Mouse (Mus musculus): ENCODE measurements around the gene Vmp1. TPM values are rescaled to one million over a fixed set of nuclear protein-coding genes. Genes with fewer than 3 reads are reported as not detected.

Gene Vmp1
- total RNA-seq, 1 experiment, result 107 TPM

DNA sequence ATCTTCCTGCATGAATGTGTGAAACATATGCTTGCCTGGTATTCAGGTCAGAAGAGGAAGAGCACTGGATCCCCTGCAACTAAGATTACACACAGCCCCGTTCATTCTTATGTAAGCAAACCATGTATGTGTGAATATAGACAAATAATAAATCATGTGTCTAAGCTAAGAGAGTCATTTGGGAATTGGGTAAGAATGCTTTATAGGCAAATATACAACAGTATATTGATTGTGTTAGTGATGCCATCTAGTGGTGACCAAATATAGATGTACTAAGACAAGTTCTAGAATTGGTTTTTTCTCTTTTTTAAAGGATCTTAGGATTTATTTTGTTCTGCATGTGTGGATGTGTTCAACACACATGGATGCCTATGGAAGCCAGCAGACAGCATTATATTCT lies 28.0 kb downstream of the Vmp1 start:
- Histone ChIP-seq H3K27ac (ENCODE audit: insufficient read depth, low read depth, low read length, poor library complexity, severe bottlenecking) (no peak overlapping the region), H3K36me3 (ENCODE audit: control insufficient read depth, insufficient read depth, low read length, poor library complexity, severe bottlenecking) (peaks cover 3% of the 10 kb centered on the region; the same call in 1 of the 2 replicates), H3K9me3 (ENCODE audit: control insufficient read depth, insufficient read depth, low read depth, low read length) (no peaks in the 10 kb centered on the region), H3K4me3 (ENCODE audit: insufficient read depth in 1 of 2, low read depth in 1 of 2, low read length in 2 of 2, poor library complexity in 1 of 2, severe bottlenecking in 1 of 2) (no peak overlapping the region), H3K4me1 (ENCODE audit: control insufficient read depth in 2 of 2, insufficient read depth in 2 of 2, low read length in 2 of 2, poor library complexity in 1 of 2) (no peaks in the 10 kb centered on the region), H3K9ac (ENCODE audit: insufficient read depth, low read depth, low read length, poor library complexity, severe bottlenecking) (no peak overlapping the region)
- DNase-seq (ENCODE audit: low read depth, low spot score), result no peak
- in situ Hi-C loops (cut with MboI; ENCODE audit: low sequenced_read_pairs in 2 of 2, unreplicated experiment in 2 of 2), result no loop called here
- TF ChIP-seq ZC3H11A (IDR thresholded peaks at IDR 0.05; ENCODE audit: borderline replicate concordance, low read depth, low read length), result no peak
- no peak for TF ChIP-seq CHD2 (IDR thresholded peaks at IDR 0.05; ENCODE audit: low read depth, low read length)
- 0 out of 2 replicates have a peak, but pooled peaks have one; percentile 35 for TF ChIP-seq MAFK (IDR thresholded peaks at IDR 0.05; ENCODE audit: insufficient read depth, low read depth, low read length)

DNA sequence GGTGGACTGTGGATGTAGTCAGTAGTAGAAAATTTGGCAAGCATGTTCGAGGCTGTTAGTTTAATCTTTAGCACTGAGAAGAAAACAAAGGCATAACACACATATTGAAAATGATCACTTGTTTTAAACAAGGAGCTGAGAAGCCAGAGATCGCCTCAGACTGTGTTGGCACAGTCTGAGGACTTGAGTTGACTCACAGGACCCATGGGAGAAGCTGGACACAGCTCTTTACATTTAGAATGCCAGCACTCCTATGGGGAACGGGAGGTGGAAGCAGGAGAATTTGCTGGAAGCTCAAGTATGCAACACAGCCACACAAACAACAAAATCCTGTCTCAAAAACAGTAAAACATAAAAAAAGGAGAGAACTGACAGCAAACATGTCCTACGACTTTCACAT lies 29.5 kb downstream of the Vmp1 start:
- no peak overlapping the region for H3K27ac ChIP-seq (ENCODE audit: insufficient read depth, low read depth, low read length, poor library complexity, severe bottlenecking)
- H3K9ac ChIP-seq (ENCODE audit: insufficient read depth, low read depth, low read length, poor library complexity, severe bottlenecking), result no peak overlapping the region

DNA sequence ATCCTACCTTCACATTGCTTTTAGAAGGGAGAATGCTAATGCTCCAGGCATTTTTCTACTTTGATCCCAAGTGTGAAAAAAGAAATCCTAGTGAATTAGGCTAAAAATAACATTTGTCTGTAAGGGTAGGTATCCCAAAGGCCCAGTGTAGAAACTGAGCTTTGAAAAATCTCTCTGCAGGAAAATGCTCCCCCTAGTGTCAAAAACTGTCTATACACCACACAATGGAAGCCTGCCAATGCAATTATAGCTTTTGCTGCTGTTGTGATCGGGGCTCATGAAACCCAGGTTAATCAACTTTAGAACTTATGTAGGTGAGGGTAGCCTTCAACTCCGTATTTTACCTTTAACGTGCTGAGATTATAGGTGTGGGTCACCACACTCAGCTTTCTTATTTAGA lies 30.2 kb downstream of the Vmp1 start:
- no peaks in the 10 kb centered on the region for H3K9me3 ChIP-seq (ENCODE audit: control insufficient read depth, insufficient read depth, low read depth, low read length)
- H3K4me1 ChIP-seq (ENCODE audit: control insufficient read depth in 2 of 2, insufficient read depth in 2 of 2, low read length in 2 of 2, poor library complexity in 1 of 2), result no peaks in the 10 kb centered on the region
- TF ChIP-seq HCFC1 (IDR thresholded peaks at IDR 0.05; ENCODE audit: borderline replicate concordance, insufficient read depth, low read length), result no peak
- TF ChIP-seq CHD2 (IDR thresholded peaks at IDR 0.05; ENCODE audit: low read depth, low read length), result no peak
- no peak for TF ChIP-seq MAFK (IDR thresholded peaks at IDR 0.05; ENCODE audit: insufficient read depth, low read depth, low read length)
- TF ChIP-seq ZC3H11A (IDR thresholded peaks at IDR 0.05; ENCODE audit: borderline replicate concordance, low read depth, low read length), result no peak
- TF ChIP-seq ZNF384 (IDR thresholded peaks at IDR 0.05; ENCODE audit: low read depth, low read length), result no peak
- no peak overlapping the region for H3K9ac ChIP-seq (ENCODE audit: insufficient read depth, low read depth, low read length, poor library complexity, severe bottlenecking)
- H3K36me3 ChIP-seq (ENCODE audit: control insufficient read depth, insufficient read depth, low read length, poor library complexity, severe bottlenecking), result peaks cover 3% of the 10 kb centered on the region; the same call in 1 of the 2 replicates
- in situ Hi-C loops (cut with MboI; ENCODE audit: low sequenced_read_pairs in 2 of 2, unreplicated experiment in 2 of 2), result loop anchor here in 1 of 2 experiments (5.0 kb wide), 1 partner anchor 86 kb away; no protein-coding TSS in a partner anchor
- no peak overlapping the region for H3K27ac ChIP-seq (ENCODE audit: insufficient read depth, low read depth, low read length, poor library complexity, severe bottlenecking)
- no peak overlapping the region for H3K4me3 ChIP-seq (ENCODE audit: insufficient read depth in 1 of 2, low read depth in 1 of 2, low read length in 2 of 2, poor library complexity in 1 of 2, severe bottlenecking in 1 of 2)
- DNase-seq (ENCODE audit: low read depth, low spot score), result peak; percentile 40

More for the DNA sequence above, 29.5 kb downstream of the Vmp1 start:
- no peaks in the 10 kb centered on the region for H3K4me1 ChIP-seq (ENCODE audit: control insufficient read depth in 2 of 2, insufficient read depth in 2 of 2, low read length in 2 of 2, poor library complexity in 1 of 2)
- H3K36me3 ChIP-seq (ENCODE audit: control insufficient read depth, insufficient read depth, low read length, poor library complexity, severe bottlenecking), result peaks cover 3% of the 10 kb centered on the region; the same call in 1 of the 2 replicates
- H3K9me3 ChIP-seq (ENCODE audit: control insufficient read depth, insufficient read depth, low read depth, low read length), result no peaks in the 10 kb centered on the region
- TF ChIP-seq ZC3H11A (IDR thresholded peaks at IDR 0.05; ENCODE audit: borderline replicate concordance, low read depth, low read length), result no peak
- no peak for TF ChIP-seq ZNF384 (IDR thresholded peaks at IDR 0.05; ENCODE audit: low read depth, low read length)
- TF ChIP-seq CHD2 (IDR thresholded peaks at IDR 0.05; ENCODE audit: low read depth, low read length), result no peak
- TF ChIP-seq MAFK (IDR thresholded peaks at IDR 0.05; ENCODE audit: insufficient read depth, low read depth, low read length), result no peak
- no peak for TF ChIP-seq HCFC1 (IDR thresholded peaks at IDR 0.05; ENCODE audit: borderline replicate concordance, insufficient read depth, low read length)
- no peak overlapping the region for H3K4me3 ChIP-seq (ENCODE audit: insufficient read depth in 1 of 2, low read depth in 1 of 2, low read length in 2 of 2, poor library complexity in 1 of 2, severe bottlenecking in 1 of 2)
- no peak for DNase-seq (ENCODE audit: low read depth, low spot score)
- in situ Hi-C loops (cut with MboI; ENCODE audit: low sequenced_read_pairs in 2 of 2, unreplicated experiment in 2 of 2), result loop anchor here in 1 of 2 experiments (5.0 kb wide), 1 partner anchor 87 kb away; no protein-coding TSS in a partner anchor

DNA sequence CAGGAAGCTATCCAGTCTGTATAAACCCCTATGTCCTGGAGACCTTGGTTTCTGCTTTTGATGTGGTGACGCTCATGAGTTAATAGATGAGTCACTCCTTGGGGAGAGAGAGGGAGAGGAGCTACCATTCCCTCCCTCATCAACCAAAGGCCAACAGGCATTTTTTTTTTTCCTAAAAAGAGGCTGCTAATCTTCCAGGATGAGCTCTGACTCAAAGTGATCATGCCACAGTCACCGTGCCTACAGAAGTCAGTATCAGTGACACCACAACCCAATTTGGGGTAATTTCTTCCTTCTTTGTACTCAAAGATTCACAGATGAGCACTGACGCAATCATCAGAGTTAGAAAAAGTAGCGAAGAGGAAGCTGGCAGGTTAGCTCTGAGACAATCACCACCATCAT lies 31.1 kb downstream of the Vmp1 start:
- H3K4me1 ChIP-seq (ENCODE audit: control insufficient read depth in 2 of 2, insufficient read depth in 2 of 2, low read length in 2 of 2, poor library complexity in 1 of 2), result no peaks in the 10 kb centered on the region
- H3K27ac ChIP-seq (ENCODE audit: insufficient read depth, low read depth, low read length, poor library complexity, severe bottlenecking), result no peak overlapping the region
- in situ Hi-C loops (cut with MboI; ENCODE audit: low sequenced_read_pairs in 2 of 2, unreplicated experiment in 2 of 2), result loop anchor here in 1 of 2 experiments (5.0 kb wide), 1 partner anchor 85 kb away; no protein-coding TSS in a partner anchor
- H3K9me3 ChIP-seq (ENCODE audit: control insufficient read depth, insufficient read depth, low read depth, low read length), result no peaks in the 10 kb centered on the region
- DNase-seq (ENCODE audit: low read depth, low spot score), result no peak
- H3K9ac ChIP-seq (ENCODE audit: insufficient read depth, low read depth, low read length, poor library complexity, severe bottlenecking), result no peak overlapping the region
- no peak for TF ChIP-seq ZC3H11A (IDR thresholded peaks at IDR 0.05; ENCODE audit: borderline replicate concordance, low read depth, low read length)
- no peak overlapping the region for H3K4me3 ChIP-seq (ENCODE audit: insufficient read depth in 1 of 2, low read depth in 1 of 2, low read length in 2 of 2, poor library complexity in 1 of 2, severe bottlenecking in 1 of 2)
- peaks cover 3% of the 10 kb centered on the region; the same call in 1 of the 2 replicates for H3K36me3 ChIP-seq (ENCODE audit: control insufficient read depth, insufficient read depth, low read length, poor library complexity, severe bottlenecking)

DNA sequence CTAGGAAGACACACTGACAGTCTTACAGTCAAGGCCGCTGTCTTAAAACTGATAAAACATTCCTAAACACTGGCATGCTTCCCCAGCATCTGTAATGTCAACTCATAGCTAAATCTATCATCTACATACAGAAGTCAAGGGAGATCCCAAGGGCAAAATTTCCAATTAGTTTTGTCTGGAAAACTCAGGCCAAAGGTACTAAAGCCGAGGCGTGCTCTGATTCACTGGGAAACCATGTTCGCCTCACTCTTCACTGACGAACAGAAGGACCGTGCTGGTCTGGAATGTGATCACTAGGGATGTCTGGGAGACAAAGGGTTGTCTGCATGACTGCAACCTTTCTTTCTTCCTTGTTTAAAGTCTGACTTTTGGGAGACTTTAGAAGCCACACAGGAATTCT lies 33.0 kb downstream of the Vmp1 start:
- no peak overlapping the region; the same call in 1 of the 2 replicates for H3K27ac ChIP-seq (ENCODE audit: insufficient read depth, low read depth, low read length, poor library complexity, severe bottlenecking)
- DNase-seq (ENCODE audit: low read depth, low spot score), result no peak
- in situ Hi-C loops (cut with MboI; ENCODE audit: low sequenced_read_pairs in 2 of 2, unreplicated experiment in 2 of 2), result loop anchor here in 1 of 2 experiments (5.0 kb wide), 1 partner anchor 83 kb away; no protein-coding TSS in a partner anchor

More for the DNA sequence above, 33.0 kb downstream of the Vmp1 start:
- Histone ChIP-seq H3K9me3 (ENCODE audit: control insufficient read depth, insufficient read depth, low read depth, low read length) (no peaks in the 10 kb centered on the region), H3K4me1 (ENCODE audit: control insufficient read depth in 2 of 2, insufficient read depth in 2 of 2, low read length in 2 of 2, poor library complexity in 1 of 2) (peaks cover 1 to 2% of the 10 kb centered on the region in 2 experiments; a peak in 1 of 4 replicates), H3K9ac (ENCODE audit: insufficient read depth, low read depth, low read length, poor library complexity, severe bottlenecking) (no peak overlapping the region; the same call in 1 of the 2 replicates), H3K4me3 (ENCODE audit: insufficient read depth in 1 of 2, low read depth in 1 of 2, low read length in 2 of 2, poor library complexity in 1 of 2, severe bottlenecking in 1 of 2) (no peak overlapping the region), H3K36me3 (ENCODE audit: control insufficient read depth, insufficient read depth, low read length, poor library complexity, severe bottlenecking) (peaks cover 3% of the 10 kb centered on the region; the same call in 1 of the 2 replicates)
- TF ChIP-seq ZNF384 (IDR thresholded peaks at IDR 0.05; ENCODE audit: low read depth, low read length) (no peak), ZC3H11A (IDR thresholded peaks at IDR 0.05; ENCODE audit: borderline replicate concordance, low read depth, low read length) (no peak), MAFK (IDR thresholded peaks at IDR 0.05; ENCODE audit: insufficient read depth, low read depth, low read length) (no peak), HCFC1 (IDR thresholded peaks at IDR 0.05; ENCODE audit: borderline replicate concordance, insufficient read depth, low read length) (no peak)

Data from ES-E14 (cell line).